Mouse (Mus musculus): ENCODE results near the gene Frmd5. TPM values are rescaled to one million over a fixed set of nuclear protein-coding genes. Genes with fewer than 3 reads are reported as not detected.

Gene Frmd5
- polyA plus RNA-seq, 1 experiment from 2014 or later: 25.6 TPM

DNA sequence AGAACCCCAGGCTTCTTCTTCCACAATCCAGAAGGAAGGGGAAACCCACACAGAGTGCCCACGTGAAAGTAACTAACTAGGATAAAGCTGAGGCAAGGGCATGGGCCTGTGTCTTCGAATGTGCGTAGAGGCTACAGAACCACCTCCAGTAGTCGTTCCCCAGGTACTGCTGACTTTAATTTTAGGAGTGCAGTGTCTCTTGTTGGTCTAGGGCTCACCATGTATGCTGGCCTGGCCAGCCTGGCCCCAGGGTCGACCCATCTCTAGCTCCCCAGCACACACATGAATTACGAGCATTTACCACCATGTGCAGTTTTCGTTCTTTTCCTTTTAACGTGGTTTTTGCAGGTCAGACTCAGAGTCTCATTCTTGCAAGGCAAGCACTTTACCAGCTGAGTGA is 83.1 kb downstream of the Frmd5 start:
- no peaks in the 10 kb centered on the region for H3K27me3 ChIP-seq (replicated peaks)
- H3K9me3 ChIP-seq (replicated peaks): no peaks in the 10 kb centered on the region
- H3K36me3 ChIP-seq: no peaks in the 10 kb centered on the region
- no peak overlapping the region for H3K4me2 ChIP-seq
- ATAC-seq (ENCODE audit: insufficient number of reproducible peaks, low FRiP score): no peak
- no peaks in the 10 kb centered on the region for H3K4me1 ChIP-seq (replicated peaks)
- H3K9ac ChIP-seq: no peak overlapping the region
- WGBS: 76% methylated on average over 8 of the region's 8 CpGs
- no peak overlapping the region for H3K27ac ChIP-seq (ENCODE audit: poor library complexity, severe bottlenecking)
- no peak overlapping the region for H3K4me3 ChIP-seq

DNA sequence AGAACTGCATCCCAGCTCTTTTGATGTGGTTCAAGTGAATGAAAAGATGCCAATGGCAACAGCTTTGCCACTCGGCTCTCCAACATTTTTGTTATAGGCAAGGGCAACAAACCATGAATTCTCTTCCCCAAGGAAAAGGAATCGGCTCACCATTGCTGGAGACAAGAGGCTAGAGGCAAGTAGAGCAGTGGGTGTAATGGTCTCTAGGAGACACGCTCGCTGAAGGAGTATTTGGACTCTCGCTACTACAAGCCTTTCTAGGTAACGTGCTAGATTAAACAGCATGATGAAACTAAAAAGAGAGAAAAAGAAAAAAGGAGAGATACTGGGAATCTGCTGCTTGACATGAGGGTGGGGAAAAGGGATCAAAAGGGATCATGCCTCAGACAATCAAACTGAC is 87.9 kb downstream of the Frmd5 start:
- no peaks in the 10 kb centered on the region for H3K4me1 ChIP-seq (replicated peaks)
- no peak overlapping the region for H3K4me3 ChIP-seq
- no peak for ATAC-seq (ENCODE audit: insufficient number of reproducible peaks, low FRiP score)
- WGBS: 82% methylated on average over 6 of the region's 6 CpGs
- no peak overlapping the region for H3K27ac ChIP-seq (ENCODE audit: poor library complexity, severe bottlenecking)
- no peak overlapping the region for H3K9ac ChIP-seq
- no peaks in the 10 kb centered on the region for H3K27me3 ChIP-seq (replicated peaks)
- no peaks in the 10 kb centered on the region for H3K36me3 ChIP-seq
- 0 out of 2 replicates have a peak, but pooled peaks cover 4% of the 10 kb centered on the region for H3K9me3 ChIP-seq (replicated peaks)
- H3K4me2 ChIP-seq: no peak overlapping the region

GRCm38 (mm10) chr2:121717133-121717532 is 89.8 kb downstream of the Frmd5 start:
- WGBS: 77% methylated on average over 3 of the region's 3 CpGs
- ATAC-seq (ENCODE audit: insufficient number of reproducible peaks, low FRiP score): no peak
- no peak overlapping the region for H3K4me3 ChIP-seq

GRCm38 (mm10) chr2:121713567-121713966 is 93.3 kb downstream of the Frmd5 start:
- Histone ChIP-seq H3K4me3 (no peak overlapping the region), H3K9ac (no peak overlapping the region), H3K4me1 (replicated peaks) (peaks cover 9% of the 10 kb centered on the region; the same call in 1 of the 2 replicates), H3K4me2 (no peak overlapping the region), H3K27ac (ENCODE audit: poor library complexity, severe bottlenecking) (no peak overlapping the region), H3K36me3 (no peaks in the 10 kb centered on the region), H3K27me3 (replicated peaks) (no peaks in the 10 kb centered on the region), H3K9me3 (replicated peaks) (0 out of 2 replicates have a peak, but pooled peaks cover 7% of the 10 kb centered on the region)
- 67% methylated on average over 4 of the region's 4 CpGs for WGBS
- ATAC-seq (ENCODE audit: insufficient number of reproducible peaks, low FRiP score): no peak

More at GRCm38 (mm10) chr2:121717133-121717532, 89.8 kb downstream of the Frmd5 start:
- no peaks in the 10 kb centered on the region for H3K36me3 ChIP-seq
- H3K27ac ChIP-seq (ENCODE audit: poor library complexity, severe bottlenecking): no peak overlapping the region
- H3K4me1 ChIP-seq (replicated peaks): no peaks in the 10 kb centered on the region
- no peak overlapping the region for H3K9ac ChIP-seq
- H3K27me3 ChIP-seq (replicated peaks): no peaks in the 10 kb centered on the region
- 0 out of 2 replicates have a peak, but pooled peaks cover 7% of the 10 kb centered on the region for H3K9me3 ChIP-seq (replicated peaks)
- H3K4me2 ChIP-seq: no peak overlapping the region

- ATAC-seq (ENCODE audit: insufficient number of reproducible peaks, low FRiP score): no peak
Measured at GRCm38 (mm10) chr2:121711748-121712384, 95.0 kb downstream of the Frmd5 start.

DNA sequence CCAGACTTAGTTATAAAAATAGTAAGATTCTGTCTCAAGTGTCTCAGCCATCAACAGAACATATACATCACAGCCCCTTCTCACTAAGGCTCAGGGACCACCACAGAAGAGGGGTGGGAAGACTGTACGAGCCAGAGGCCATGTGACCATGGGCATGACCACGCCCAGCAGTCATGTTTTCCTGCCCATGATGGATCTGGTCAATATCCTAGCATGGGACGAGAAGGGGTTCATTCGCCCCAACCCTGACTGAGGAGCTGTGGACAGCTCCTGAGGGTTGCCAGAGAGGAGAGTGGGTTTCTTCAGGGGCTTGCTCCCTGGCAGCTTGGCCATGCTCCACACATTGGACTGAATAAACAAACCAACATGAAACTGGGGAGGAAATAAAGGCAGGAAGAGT is 97.8 kb downstream of the Frmd5 start:
- no peak overlapping the region for H3K27ac ChIP-seq (ENCODE audit: poor library complexity, severe bottlenecking)
- ATAC-seq (ENCODE audit: insufficient number of reproducible peaks, low FRiP score): no peak
- H3K9ac ChIP-seq: no peak overlapping the region
- 71% methylated on average over 4 of the region's 4 CpGs for WGBS
- no peak overlapping the region for H3K4me2 ChIP-seq
- no peaks in the 10 kb centered on the region for H3K36me3 ChIP-seq
- H3K9me3 ChIP-seq (replicated peaks): 0 out of 2 replicates have a peak, but pooled peaks cover 2% of the 10 kb centered on the region
- H3K27me3 ChIP-seq (replicated peaks): no peaks in the 10 kb centered on the region
- H3K4me3 ChIP-seq: no peak overlapping the region
- H3K4me1 ChIP-seq (replicated peaks): peaks cover 9% of the 10 kb centered on the region; the same call in 1 of the 2 replicates

More at GRCm38 (mm10) chr2:121711748-121712384, 95.0 kb downstream of the Frmd5 start:
- H3K36me3 ChIP-seq: no peaks in the 10 kb centered on the region
- peak overlapping the region; percentile 24 for H3K4me2 ChIP-seq
- H3K9me3 ChIP-seq (replicated peaks): 0 out of 2 replicates have a peak, but pooled peaks cover 7% of the 10 kb centered on the region
- H3K9ac ChIP-seq: no peak overlapping the region
- no peaks in the 10 kb centered on the region for H3K27me3 ChIP-seq (replicated peaks)
- no peak overlapping the region for H3K27ac ChIP-seq (ENCODE audit: poor library complexity, severe bottlenecking)
- no peak overlapping the region for H3K4me3 ChIP-seq
- H3K4me1 ChIP-seq (replicated peaks): peaks cover 9% of the 10 kb centered on the region; the same call in 1 of the 2 replicates
- 25% methylated on average over 9 of the region's 9 CpGs for WGBS

GRCm38 (mm10) chr2:121707461-121707860 is 99.4 kb downstream of the Frmd5 start:
- Histone ChIP-seq H3K9me3 (replicated peaks) (no peaks in the 10 kb centered on the region), H3K27ac (ENCODE audit: poor library complexity, severe bottlenecking) (no peak overlapping the region), H3K4me1 (replicated peaks) (peaks cover 9% of the 10 kb centered on the region; the same call in 1 of the 2 replicates), H3K36me3 (no peaks in the 10 kb centered on the region), H3K9ac (no peak overlapping the region), H3K4me3 (no peak overlapping the region), H3K27me3 (replicated peaks) (no peaks in the 10 kb centered on the region), H3K4me2 (no peak overlapping the region)
- no peak for ATAC-seq (ENCODE audit: insufficient number of reproducible peaks, low FRiP score)
- WGBS: 82% methylated on average over 5 of the region's 5 CpGs

GRCm38 (mm10) chr2:121705756-121706155 is 101.1 kb downstream of the Frmd5 start:
- Histone ChIP-seq H3K27ac (ENCODE audit: poor library complexity, severe bottlenecking) (no peak overlapping the region), H3K9ac (no peak overlapping the region), H3K27me3 (replicated peaks) (no peaks in the 10 kb centered on the region), H3K9me3 (replicated peaks) (no peaks in the 10 kb centered on the region), H3K4me2 (no peak overlapping the region), H3K4me3 (no peak overlapping the region), H3K4me1 (replicated peaks) (peaks cover 9% of the 10 kb centered on the region), H3K36me3 (no peaks in the 10 kb centered on the region)
- ATAC-seq (ENCODE audit: insufficient number of reproducible peaks, low FRiP score): no peak
- WGBS: 43% methylated on average over 2 of the region's 2 CpGs

DNA sequence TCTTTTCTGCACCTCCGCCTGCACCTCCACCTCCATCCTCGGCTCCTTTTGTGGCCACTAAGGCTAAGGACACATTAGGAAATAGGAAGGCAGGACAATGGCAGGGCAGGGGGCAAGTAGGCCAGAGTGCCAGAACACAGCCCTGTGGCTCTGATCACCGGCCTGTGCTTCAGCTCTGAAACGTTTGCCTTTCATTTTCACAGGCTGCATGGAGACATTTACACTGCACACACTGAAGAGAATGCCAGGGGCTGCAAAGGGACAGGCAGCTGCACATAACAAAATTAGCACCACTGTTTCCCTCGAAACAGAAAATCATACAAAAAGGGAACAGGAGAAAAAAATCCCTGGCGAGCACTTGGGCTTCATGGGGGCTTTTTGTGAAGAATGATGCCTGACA is 107.6 kb downstream of the Frmd5 start:
- Histone ChIP-seq H3K27me3 (replicated peaks) (no peaks in the 10 kb centered on the region), H3K4me2 (no peak overlapping the region), H3K9me3 (replicated peaks) (no peaks in the 10 kb centered on the region), H3K4me3 (no peak overlapping the region), H3K36me3 (no peaks in the 10 kb centered on the region), H3K27ac (ENCODE audit: poor library complexity, severe bottlenecking) (no peak overlapping the region), H3K9ac (no peak overlapping the region), H3K4me1 (replicated peaks) (peaks cover 9% of the 10 kb centered on the region; the same call in 1 of the 2 replicates)
- ATAC-seq (ENCODE audit: insufficient number of reproducible peaks, low FRiP score): no peak
- WGBS: 70% methylated on average over 6 of the region's 6 CpGs

DNA sequence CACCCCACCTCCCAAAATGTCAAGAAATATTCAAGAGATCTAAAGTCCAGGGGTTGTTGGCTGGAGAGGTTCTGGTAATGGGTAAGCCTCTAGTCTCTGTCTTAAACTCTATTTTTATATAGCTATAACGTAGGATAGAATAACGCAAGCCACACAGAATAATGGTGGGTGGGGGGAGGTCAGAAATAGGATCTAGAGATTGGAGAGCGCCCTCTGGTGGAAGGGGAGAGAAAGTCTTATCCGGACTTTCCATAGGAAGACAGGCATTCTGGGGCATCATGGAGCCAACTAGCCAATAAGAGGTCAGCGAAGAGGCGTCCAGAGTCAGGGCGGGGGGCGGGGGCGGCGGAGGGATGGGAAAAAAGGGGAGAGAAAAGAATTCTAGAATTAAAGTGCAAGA is 111.5 kb downstream of the Frmd5 start:
- 76% methylated on average over 10 of the region's 10 CpGs for WGBS
- Histone ChIP-seq H3K4me2 (no peak overlapping the region), H3K36me3 (no peaks in the 10 kb centered on the region), H3K9me3 (replicated peaks) (no peaks in the 10 kb centered on the region), H3K27me3 (replicated peaks) (no peaks in the 10 kb centered on the region), H3K9ac (no peak overlapping the region), H3K27ac (ENCODE audit: poor library complexity, severe bottlenecking) (no peak overlapping the region), H3K4me1 (replicated peaks) (peaks cover 8% of the 10 kb centered on the region), H3K4me3 (no peak overlapping the region)
- ATAC-seq (ENCODE audit: insufficient number of reproducible peaks, low FRiP score): no peak

GRCm38 (mm10) chr2:121688107-121688506 is 118.8 kb downstream of the Frmd5 start:
- no peaks in the 10 kb centered on the region for H3K36me3 ChIP-seq
- no peak overlapping the region for H3K9ac ChIP-seq
- H3K9me3 ChIP-seq (replicated peaks): 0 out of 2 replicates have a peak, but pooled peaks cover 3% of the 10 kb centered on the region
- no peaks in the 10 kb centered on the region for H3K27me3 ChIP-seq (replicated peaks)
- no peak overlapping the region for H3K27ac ChIP-seq (ENCODE audit: poor library complexity, severe bottlenecking)
- ATAC-seq (ENCODE audit: insufficient number of reproducible peaks, low FRiP score): no peak
- H3K4me1 ChIP-seq (replicated peaks): peaks cover 8% of the 10 kb centered on the region
- WGBS: 65% methylated on average over 2 of the region's 2 CpGs
- no peak overlapping the region for H3K4me3 ChIP-seq
- no peak overlapping the region for H3K4me2 ChIP-seq

DNA sequence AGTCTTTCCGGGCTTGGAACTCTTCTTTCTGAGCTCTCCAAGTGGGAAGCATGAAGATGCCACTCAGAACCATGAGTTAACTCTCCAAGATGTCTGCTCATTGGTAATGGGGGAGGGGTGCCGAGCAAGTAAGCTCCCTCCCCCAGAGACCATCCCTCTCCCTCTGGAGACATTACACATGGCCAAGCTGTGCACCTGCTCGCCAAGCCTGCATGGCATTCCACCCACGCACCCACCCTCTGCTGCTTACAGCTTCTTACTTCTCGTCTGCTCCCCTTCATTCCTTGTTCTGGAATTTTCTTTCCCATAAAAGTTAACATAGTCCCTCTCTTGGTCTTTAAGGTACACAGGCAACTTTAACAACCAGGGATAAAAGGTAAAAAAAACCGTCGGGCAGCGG is 123.3 kb downstream of the Frmd5 start:
- no peak overlapping the region for H3K9ac ChIP-seq
- peaks cover 3% of the 10 kb centered on the region; the same call in 1 of the 2 replicates for H3K9me3 ChIP-seq (replicated peaks)
- no peaks in the 10 kb centered on the region for H3K36me3 ChIP-seq
- no peaks in the 10 kb centered on the region for H3K27me3 ChIP-seq (replicated peaks)
- no peaks in the 10 kb centered on the region for H3K4me1 ChIP-seq (replicated peaks)
- no peak overlapping the region for H3K4me3 ChIP-seq
- no peak for ATAC-seq (ENCODE audit: insufficient number of reproducible peaks, low FRiP score)
- 83% methylated on average over 8 of the region's 8 CpGs for WGBS
- H3K4me2 ChIP-seq: no peak overlapping the region
- H3K27ac ChIP-seq (ENCODE audit: poor library complexity, severe bottlenecking): no peak overlapping the region

Measured in heart, embryonic 12.5 days (tissue).